Mouse (Mus musculus) heart, adult 2 months (tissue): ENCODE measurements at regions not wholly inside any gene's neighbourhood (a gene's known extent, or its start where the extent isn't known, plus 50 kb on each side); places are given as distances from the start of the nearest gene placed in this dataset.

Source experiments
- DNase-seq, 2 experiments: peaks; one replicate each; pipeline ENCODE4 v3.0.0; 2021
- H3K27ac ChIP-seq: fragments of 200-600 bp; 2 replicates; pipeline ENCODE4 v1.8.1; 2022
- H3K27me3 ChIP-seq: fragments of 200-500 bp; 2 replicates; pipeline ENCODE4 v1.6.1; 2012; ENCODE audit warnings: mild to moderate bottlenecking, low read length, inconsistent platforms, mixed read lengths; ENCODE audit not compliant: control insufficient read depth, insufficient read depth
- H3K36me3 ChIP-seq: fragments of 200-500 bp; 2 replicates; pipeline ENCODE4 v1.6.1; 2012; ENCODE audit warnings: low read length, inconsistent platforms; ENCODE audit not compliant: control insufficient read depth, insufficient read depth
- H3K4me1 ChIP-seq: fragments of 200-500 bp; 2 replicates; pipeline ENCODE4 v1.6.1; 2011; ENCODE audit warnings: low read length; ENCODE audit not compliant: control insufficient read depth, insufficient read depth
- H3K4me3 ChIP-seq: fragments of 200-600 bp; 2 replicates; pipeline ENCODE4 v1.8.1; 2022
- H3K79me2 ChIP-seq: fragments of 200-500 bp; replicated peaks from 2 replicates; pipeline ENCODE4 v1.6.1; 2012; ENCODE audit warnings: mild to moderate bottlenecking, inconsistent platforms, low read length, moderate library complexity, mixed read lengths; ENCODE audit not compliant: control insufficient read depth, insufficient read depth
- H3K9ac ChIP-seq: fragments of 200-500 bp; 2 replicates; pipeline ENCODE4 v1.6.1; 2012; ENCODE audit warnings: low read depth, mild to moderate bottlenecking, control low read depth, inconsistent platforms, low read length, mixed read lengths
- CTCF ChIP-seq: fragments of 200-600 bp; IDR thresholded peaks from 2 replicates; pipeline ENCODE4 v1.8.1; 2022; ENCODE audit warnings: antibody characterized with exemption, mild to moderate bottlenecking, moderate library complexity
- EP300 ChIP-seq: fragments of 200-500 bp; IDR thresholded peaks from 2 replicates; pipeline ENCODE4 v1.6.1; 2011; ENCODE audit warnings: low read depth, low read length, control low read depth; ENCODE audit not compliant: insufficient read depth
- POLR2A ChIP-seq: fragments of 200-500 bp; IDR thresholded peaks from 2 replicates; pipeline ENCODE4 v1.6.1; 2011; ENCODE audit warnings: mild to moderate bottlenecking, low read depth, low read length, control low read depth; ENCODE audit not compliant: insufficient read depth
- WGBS: fragments of 180-500 bp; shearing (Covaris S2); methylation state at CpG from one replicate; pipeline ENCODE4 v1.1.7; 2018; 5-methylcytosine and 5-hydroxymethylcytosine counted together
- intact Hi-C: fragments of 180-260 bp; cut with DNase I; formaldehyde crosslinking; loops from one replicate; pipeline ENCODE4 v1.15.1; 2025

DNA sequence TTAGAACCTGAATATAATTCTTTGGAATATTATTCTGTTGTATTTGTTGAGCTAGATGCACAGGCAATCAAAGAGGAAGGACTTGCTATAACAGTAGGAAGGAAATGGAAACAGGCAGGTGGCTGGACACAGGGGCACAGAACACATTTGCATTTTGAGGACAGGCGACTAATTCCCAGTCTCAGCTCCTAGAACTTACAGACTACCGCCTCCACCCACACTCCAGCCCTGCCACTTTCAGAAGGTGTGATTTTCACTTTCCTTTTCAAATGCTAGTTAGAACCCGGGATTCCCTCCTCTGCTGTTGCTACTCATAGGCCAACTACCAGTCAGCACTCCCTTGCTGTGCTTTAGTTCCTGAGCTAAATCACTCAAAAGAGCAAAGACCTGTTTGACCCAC is 360.4 kb upstream of the Arid1b start:
- intact Hi-C loops = no loop called here
- TF ChIP-seq EP300 (no peak), CTCF (no peak), POLR2A (no peak)
- no peak for DNase-seq
- Histone ChIP-seq H3K4me1 (no peaks in the 10 kb centered on the region), H3K9ac (no peak overlapping the region), H3K79me2 (no peaks in the 10 kb centered on the region), H3K27me3 (no peaks in the 10 kb centered on the region), H3K4me3 (no peak overlapping the region), H3K36me3 (no peaks in the 10 kb centered on the region), H3K27ac (no peak overlapping the region)
- 52% methylated on average over 3 of the region's 3 CpGs for WGBS

DNA sequence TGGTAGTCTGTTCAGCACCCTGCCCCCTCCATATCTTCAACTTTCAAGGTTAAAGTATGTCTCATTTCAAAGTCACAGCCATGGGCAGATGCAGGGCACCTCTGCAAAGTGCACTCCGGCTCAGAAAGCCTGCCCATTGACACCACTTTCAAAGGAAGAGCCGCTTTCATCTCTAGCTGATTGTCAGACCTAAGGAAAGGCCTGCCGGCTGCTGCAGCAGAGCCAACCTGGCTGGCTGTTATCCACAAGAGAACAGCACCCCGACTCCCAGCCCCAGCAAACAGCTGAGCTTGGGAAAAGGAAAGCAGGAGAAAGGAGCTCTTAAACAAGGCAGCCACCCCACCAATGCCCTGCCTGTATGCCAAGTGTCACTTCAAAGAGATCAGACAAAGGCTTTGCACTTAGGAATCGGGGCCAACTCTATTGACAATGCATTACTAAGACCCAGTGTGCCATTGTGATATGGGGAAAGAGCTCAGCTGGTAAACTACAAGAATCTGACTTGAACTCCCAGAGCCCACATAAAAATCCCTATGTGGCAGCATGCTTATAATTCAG is 357.3 kb upstream of the Arid1b start:
- Histone ChIP-seq H3K4me3 (no peak overlapping the region), H3K4me1 (peaks cover 1% of the 10 kb centered on the region; the same call in 1 of the 2 replicates), H3K27ac (no peak overlapping the region), H3K9ac (no peak overlapping the region), H3K36me3 (no peaks in the 10 kb centered on the region), H3K79me2 (no peaks in the 10 kb centered on the region), H3K27me3 (no peaks in the 10 kb centered on the region)
- WGBS = 46% methylated on average over 5 of the region's 5 CpGs
- no peak for DNase-seq
- TF ChIP-seq POLR2A = no peak
- TF ChIP-seq CTCF = no peak
- TF ChIP-seq EP300 = no peak
- intact Hi-C loops = no loop called here

DNA sequence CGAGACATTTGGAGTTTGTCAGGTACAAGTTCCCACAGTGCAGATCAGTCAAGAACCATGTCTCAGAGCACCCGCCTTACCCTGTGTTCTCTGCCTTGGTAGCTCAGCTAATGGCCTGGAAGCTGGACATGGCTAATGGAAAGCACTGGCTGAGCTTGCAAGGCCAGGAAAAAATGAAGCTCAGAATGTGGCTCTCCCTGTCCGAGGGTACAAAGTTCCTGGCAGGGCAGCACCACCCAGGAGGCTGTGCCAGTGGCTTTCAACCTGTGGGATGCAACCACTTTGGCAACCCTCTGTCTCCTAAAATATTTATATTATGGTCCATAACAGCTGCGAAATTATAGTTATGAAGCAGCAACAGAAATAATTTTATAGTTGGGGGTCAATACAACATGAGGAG is 354.6 kb upstream of the Arid1b start:
- no peak overlapping the region for H3K27ac ChIP-seq

DNA sequence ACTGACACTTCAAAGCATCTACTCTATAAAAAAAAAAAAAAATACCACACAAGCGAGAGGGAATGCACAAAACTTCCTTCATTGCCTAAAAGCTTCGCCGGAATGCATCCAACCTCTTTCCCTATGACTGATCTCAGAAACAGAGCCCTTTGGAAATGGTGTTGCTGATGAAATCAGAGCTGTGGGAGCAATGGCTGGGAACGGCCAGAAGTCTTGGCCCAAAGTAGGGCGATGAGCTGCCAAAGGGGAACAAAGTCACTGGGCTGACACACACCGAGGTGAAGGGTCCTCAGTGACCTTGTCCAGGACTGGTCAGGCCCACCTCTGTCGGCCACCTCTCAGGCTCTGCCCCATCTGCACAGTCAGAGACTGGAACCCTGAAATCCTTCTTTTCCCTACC is 353.6 kb upstream of the Arid1b start:
- peak; percentile 60 to 64 for DNase-seq
- Histone ChIP-seq H3K27ac (no peak overlapping the region), H3K27me3 (no peaks in the 10 kb centered on the region), H3K9ac (no peak overlapping the region), H3K4me1 (peaks cover 1% of the 10 kb centered on the region; the same call in 1 of the 2 replicates), H3K4me3 (no peak overlapping the region), H3K79me2 (no peaks in the 10 kb centered on the region), H3K36me3 (no peaks in the 10 kb centered on the region)
- WGBS = 76% methylated on average over 7 of the region's 7 CpGs
- TF ChIP-seq CTCF = no peak
- TF ChIP-seq POLR2A = no peak
- no peak for TF ChIP-seq EP300
- intact Hi-C loops = no loop called here

More for the DNA sequence above, 354.6 kb upstream of the Arid1b start:
- WGBS = 84% methylated on average over 4 of the region's 4 CpGs
- Histone ChIP-seq H3K9ac (no peak overlapping the region), H3K4me3 (no peak overlapping the region), H3K79me2 (no peaks in the 10 kb centered on the region), H3K36me3 (no peaks in the 10 kb centered on the region), H3K27me3 (no peaks in the 10 kb centered on the region), H3K4me1 (peaks cover 1% of the 10 kb centered on the region; the same call in 1 of the 2 replicates)
- intact Hi-C loops = no loop called here
- TF ChIP-seq EP300 (no peak), POLR2A (no peak), CTCF (no peak)
- DNase-seq = no peak

DNA sequence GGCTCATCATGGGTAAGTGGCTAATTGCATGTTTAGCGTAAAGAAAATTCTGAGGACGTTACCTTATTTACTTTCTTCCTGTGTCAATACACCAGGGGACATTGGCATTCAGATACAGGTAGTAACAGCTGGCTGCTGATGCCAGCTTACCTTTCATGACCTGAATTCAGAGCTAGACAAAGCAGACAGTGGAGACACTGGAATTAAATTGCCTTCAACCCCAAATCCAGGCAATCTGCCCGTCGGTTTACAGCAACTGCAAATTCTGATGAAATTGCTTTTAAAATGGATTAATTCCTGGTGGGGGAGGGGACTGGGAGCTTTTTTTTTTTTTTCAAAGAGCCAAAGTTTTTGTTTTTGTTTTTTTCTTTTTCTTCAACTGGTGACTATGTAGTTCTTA is 353.0 kb upstream of the Arid1b start:
- Histone ChIP-seq H3K4me3 (no peak overlapping the region), H3K27me3 (no peaks in the 10 kb centered on the region), H3K9ac (no peak overlapping the region), H3K4me1 (peaks cover 1% of the 10 kb centered on the region; the same call in 1 of the 2 replicates), H3K27ac (no peak overlapping the region), H3K79me2 (no peaks in the 10 kb centered on the region), H3K36me3 (no peaks in the 10 kb centered on the region)
- TF ChIP-seq POLR2A (no peak), EP300 (no peak), CTCF (no peak)
- DNase-seq = no peak
- intact Hi-C loops = no loop called here
- 72% methylated on average over 4 of the region's 4 CpGs for WGBS

DNA sequence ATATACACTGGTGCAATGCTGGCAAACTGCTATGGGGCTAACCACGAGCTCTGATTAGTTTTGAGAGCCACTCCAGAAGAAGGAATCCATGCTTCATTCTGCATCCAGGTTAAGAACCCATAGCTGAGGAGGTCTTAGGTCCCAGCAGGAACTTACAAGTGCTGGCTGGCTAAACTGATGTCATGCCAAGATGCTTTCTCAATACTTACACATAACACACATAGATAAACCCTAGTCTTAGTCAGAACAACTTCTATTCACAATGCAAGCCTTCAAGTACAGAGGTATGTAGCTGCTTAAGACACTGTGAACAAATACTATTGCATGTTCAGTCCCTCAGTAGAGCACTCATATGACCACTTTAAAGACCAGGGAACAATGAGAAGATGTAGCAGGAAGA is 352.1 kb upstream of the Arid1b start:
- 57% methylated on average over 1 of the region's 1 CpGs for WGBS
- Histone ChIP-seq H3K9ac (no peak overlapping the region), H3K4me3 (no peak overlapping the region), H3K79me2 (no peaks in the 10 kb centered on the region), H3K4me1 (peaks cover 1% of the 10 kb centered on the region; the same call in 1 of the 2 replicates), H3K36me3 (no peaks in the 10 kb centered on the region), H3K27me3 (no peaks in the 10 kb centered on the region), H3K27ac (no peak overlapping the region)
- TF ChIP-seq CTCF (no peak), EP300 (no peak), POLR2A (no peak)
- intact Hi-C loops = no loop called here
- DNase-seq = no peak
